Mouse (Mus musculus) activated CD4-positive, CD25-positive, alpha-beta regulatory T cell, adult 9 weeks (primary cell): ENCODE data around the gene R3hcc1l. TPM values are rescaled to one million over a fixed set of nuclear protein-coding genes. Genes with fewer than 3 reads are reported as not detected.

ENCODE experiments used
- polyA plus RNA-seq: library from polyadenylated mRNA; unstranded; fragments of 100-300 nt; shearing (Covaris generic); gene quantifications from one replicate; pipeline ENCODE4 v1.2.1, GENCODE M21; 2017

The R3hcc1l gene
- 47.9 TPM for polyA plus RNA-seq

DNA sequence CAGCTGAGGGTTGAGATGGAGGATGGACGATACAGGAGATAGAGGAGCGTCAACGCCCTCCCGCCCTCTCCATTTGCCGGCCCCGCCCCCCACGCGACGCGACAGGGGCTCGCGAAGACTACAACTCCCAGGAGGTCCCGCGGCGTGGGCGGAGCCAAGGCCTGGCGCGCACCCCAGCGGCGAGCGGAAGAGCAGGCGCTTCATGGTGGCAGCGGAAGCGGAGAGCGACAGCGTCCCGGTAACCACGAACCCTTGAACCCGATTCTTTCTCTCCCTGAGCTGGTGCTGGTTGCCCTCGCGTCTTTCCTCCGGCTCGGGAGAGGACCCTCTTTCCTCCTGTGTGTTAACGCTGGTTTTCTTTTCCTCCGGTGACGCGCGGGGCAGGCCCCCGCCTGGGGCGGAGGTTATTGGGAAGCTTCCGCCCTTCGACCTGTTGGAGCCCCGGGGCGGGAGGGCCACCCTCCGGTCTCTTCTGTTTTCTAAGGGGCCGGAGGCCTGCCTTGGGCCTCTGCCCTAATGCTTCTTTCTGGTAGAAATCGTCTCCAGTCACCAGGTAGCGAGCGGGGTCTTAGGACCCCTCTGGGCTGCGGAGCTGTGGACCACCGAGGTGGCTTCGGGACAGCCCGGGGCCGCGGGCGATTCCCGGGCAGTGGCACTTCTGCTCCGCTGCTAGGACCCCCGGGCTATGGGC, at the start of gene R3hcc1l:
R3hcc1l (plus strand) TSS at position 140 of the 691 bp plus-strand sequence.

DNA sequence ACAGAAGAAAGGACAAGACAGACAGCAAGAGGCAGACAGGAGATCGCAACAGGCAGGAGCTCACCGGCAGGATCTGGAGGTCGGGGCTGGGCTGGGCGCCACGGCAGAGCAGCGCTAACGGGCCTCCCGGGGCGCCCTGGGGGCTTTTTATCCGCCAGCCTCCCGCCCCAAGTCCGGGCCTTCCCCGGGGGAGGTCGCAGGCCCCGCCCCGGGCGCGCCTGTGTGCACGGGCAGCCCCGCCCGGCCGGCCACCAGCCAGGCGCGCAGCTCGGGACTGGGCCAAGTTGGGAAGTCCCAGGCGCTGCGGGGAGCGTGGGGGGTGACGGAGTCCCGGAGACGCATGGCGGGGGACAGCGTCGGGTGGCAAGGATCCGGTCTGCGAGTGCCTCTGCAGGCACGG, 94.1 kb downstream of the R3hcc1l start, which contains the start of gene Loxl4:
Loxl4 (minus strand) TSS at position 160 of the 400 bp plus-strand sequence.

Other genes with a start within 250 kb of the R3hcc1l start
- not detected for gene Crtac1, start 87.0 kb upstream of the R3hcc1l start, polyA plus RNA-seq
- gene Loxl4, start 94.1 kb downstream of the R3hcc1l start, polyA plus RNA-seq: 0.55 TPM
- gene Pyroxd2, start 234.0 kb downstream of the R3hcc1l start, polyA plus RNA-seq: 0.38 TPM